Mouse (Mus musculus): Measurements from ENCODE around the gene Dnah8. TPM values are rescaled to one million over a fixed set of nuclear protein-coding genes. Genes with fewer than 3 reads are reported as not detected.
"Not testable (repeated sequence)": the region's sequence is repeated elsewhere in the genome, so short reads cannot be mapped to it uniquely, and the experiment has no call there.

Gene Dnah8
- polyA plus RNA-seq, 1 experiment from 2014 or later = 3.1 TPM

DNA sequence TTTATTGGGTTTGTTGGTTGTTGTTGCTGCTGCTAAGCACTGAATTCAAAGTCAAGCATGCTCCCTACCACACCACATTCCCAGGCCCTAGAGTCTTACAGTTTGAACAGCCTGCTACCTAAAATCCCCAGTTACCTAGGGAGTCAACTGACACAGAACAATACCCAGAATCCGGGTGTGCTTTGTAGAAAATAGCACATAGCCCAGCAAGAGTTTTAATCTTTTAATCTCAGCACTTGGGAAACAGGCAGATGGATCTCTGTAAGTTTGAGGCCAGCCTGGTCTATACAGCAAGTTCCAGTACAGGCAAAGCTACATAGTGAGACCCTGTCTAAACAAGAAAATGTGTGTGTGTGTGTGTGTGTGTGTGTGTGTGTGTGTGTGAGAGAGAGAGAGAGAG is 13.4 kb upstream of the Dnah8 start:
- H3K27me3 ChIP-seq (replicated peaks) = no peaks in the 10 kb centered on the region
- WGBS (ENCODE audit: insufficient replicate concordance) = 56% methylated on average over 1 of the region's 1 CpGs
- peak overlapping the region; percentile 93 for H3K27ac ChIP-seq
- peaks cover 88% of the 10 kb centered on the region for H3K4me1 ChIP-seq
- H3K9me3 ChIP-seq (replicated peaks) = no peaks in the 10 kb centered on the region
- H3K4me2 ChIP-seq = peak overlapping the region; percentile 75
- ATAC-seq = no peak
- peak overlapping the region; percentile 85 for H3K4me3 ChIP-seq
- H3K9ac ChIP-seq = peak overlapping the region; percentile 94
- H3K36me3 ChIP-seq = peaks cover 41% of the 10 kb centered on the region

GRCm38 (mm10) chr17:30611221-30612074 is 12.7 kb upstream of the Dnah8 start:
- Histone ChIP-seq H3K9ac (peak overlapping the region; percentile 94), H3K9me3 (replicated peaks) (no peaks in the 10 kb centered on the region), H3K27ac (peak overlapping the region; percentile 93), H3K27me3 (replicated peaks) (no peaks in the 10 kb centered on the region), H3K36me3 (peaks cover 35% of the 10 kb centered on the region), H3K4me1 (peaks cover 89% of the 10 kb centered on the region), H3K4me3 (peak overlapping the region; percentile 85), H3K4me2 (peak overlapping the region; percentile 75)
- ATAC-seq = no peak
- WGBS (ENCODE audit: insufficient replicate concordance) = 18% methylated on average over 18 of the region's 18 CpGs

DNA sequence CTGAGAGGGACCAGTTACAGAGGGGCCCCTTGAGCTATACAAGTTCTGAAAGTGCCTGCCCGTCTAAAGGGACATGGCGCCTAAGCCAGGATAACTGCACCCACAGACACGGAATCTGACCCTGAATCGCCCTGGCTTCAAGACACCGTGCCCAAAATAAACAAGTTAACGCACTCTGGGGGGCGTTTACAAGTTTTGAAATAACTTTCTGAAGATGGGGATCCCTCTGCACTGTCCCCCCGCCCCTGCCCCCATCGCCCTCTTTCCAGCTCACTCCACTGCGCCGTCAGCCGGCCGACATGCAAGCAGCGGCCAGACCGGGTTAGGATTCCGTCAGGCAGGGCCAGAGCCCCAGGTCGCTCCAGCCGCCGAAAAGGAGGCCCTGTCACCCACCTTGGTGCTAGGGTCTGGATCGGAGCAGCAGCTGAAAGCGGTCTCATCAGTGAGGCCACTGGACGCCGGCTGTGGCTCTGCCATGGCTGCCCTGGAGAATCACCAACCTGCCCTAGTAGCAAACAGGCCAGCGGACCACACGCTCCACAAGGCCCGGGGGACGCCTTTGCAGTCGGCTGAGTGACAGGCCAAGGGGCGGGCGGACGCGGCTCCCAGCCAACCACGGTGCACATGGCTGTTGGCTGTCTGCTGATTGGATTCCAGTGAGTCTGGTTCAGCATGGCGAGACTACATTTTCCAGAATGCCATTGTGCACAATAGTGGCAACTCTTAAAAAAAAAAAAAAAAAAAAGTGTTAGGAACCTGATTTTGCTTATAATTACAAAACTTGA is 11.9 kb upstream of the Dnah8 start:
- WGBS (ENCODE audit: insufficient replicate concordance) = under 1% methylated on average over 34 of the region's 34 CpGs
- Histone ChIP-seq H3K4me3 (peak overlapping the region; percentile 85), H3K4me1 (peaks cover 89% of the 10 kb centered on the region), H3K9ac (peak overlapping the region; percentile 94), H3K4me2 (peak overlapping the region; percentile 75), H3K27ac (peak overlapping the region; percentile 93), H3K36me3 (peaks cover 27% of the 10 kb centered on the region), H3K9me3 (replicated peaks) (no peaks in the 10 kb centered on the region), H3K27me3 (replicated peaks) (no peaks in the 10 kb centered on the region)
- peak; percentile 96 for ATAC-seq

DNA sequence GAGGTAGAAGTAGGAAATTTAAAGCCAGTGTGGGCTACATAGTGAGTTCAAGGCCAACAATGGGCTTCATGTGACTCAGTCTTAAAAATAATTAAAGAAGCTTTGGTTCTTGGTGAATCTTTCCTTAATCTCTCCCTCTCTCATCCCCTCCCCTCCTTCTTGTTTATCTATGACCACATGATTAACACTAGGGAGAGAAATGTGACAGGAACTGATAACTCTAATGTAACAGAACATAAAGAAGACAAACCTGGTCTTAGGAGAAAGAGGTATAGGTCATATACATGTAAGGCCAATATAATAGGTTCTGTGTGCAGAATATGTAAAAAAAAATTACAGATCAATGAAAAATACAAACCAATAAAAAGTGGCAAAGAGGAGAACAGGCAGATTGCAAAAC is 10.8 kb upstream of the Dnah8 start:
- peak; percentile 25; the same call in 1 of the 2 replicates for ATAC-seq
- peak overlapping the region; percentile 87 for H3K27ac ChIP-seq
- peaks cover 81% of the 10 kb centered on the region for H3K4me1 ChIP-seq
- H3K9ac ChIP-seq = peak overlapping the region; percentile 10; the same call in 1 of the 2 replicates
- H3K4me3 ChIP-seq = peak overlapping the region; percentile 85; the same call in 1 of the 2 replicates
- peak overlapping the region; percentile 75 for H3K4me2 ChIP-seq
- H3K9me3 ChIP-seq (replicated peaks) = no peaks in the 10 kb centered on the region
- peaks cover 16% of the 10 kb centered on the region for H3K36me3 ChIP-seq
- no peaks in the 10 kb centered on the region for H3K27me3 ChIP-seq (replicated peaks)

DNA sequence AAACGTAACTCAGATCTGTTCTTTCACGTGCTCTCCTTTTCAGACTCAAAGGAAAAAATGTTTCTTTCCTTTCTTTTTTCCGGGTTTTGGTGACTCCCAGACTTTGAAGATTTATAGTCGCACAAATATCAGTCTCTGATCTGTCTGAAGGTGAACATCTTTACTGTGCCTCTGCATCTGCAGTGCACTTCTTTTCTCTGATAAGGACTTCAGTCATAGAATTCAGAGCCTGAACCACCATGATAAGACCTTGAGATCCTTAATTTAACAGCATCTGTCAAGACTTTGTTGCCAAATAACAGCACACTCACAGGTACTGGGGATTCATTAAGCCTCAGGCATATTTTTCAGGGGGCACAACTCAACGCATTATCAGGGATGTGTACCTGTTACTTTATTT is 8.0 kb upstream of the Dnah8 start:
- Histone ChIP-seq H3K36me3 (no peaks in the 10 kb centered on the region), H3K4me3 (no peak overlapping the region), H3K4me1 (peaks cover 58% of the 10 kb centered on the region), H3K27me3 (replicated peaks) (no peaks in the 10 kb centered on the region), H3K27ac (peak overlapping the region; percentile 76), H3K9ac (no peak overlapping the region), H3K9me3 (replicated peaks) (0 out of 2 replicates have a peak, but pooled peaks cover 3% of the 10 kb centered on the region), H3K4me2 (peak overlapping the region; percentile 23; the same call in 1 of the 2 replicates)
- 46% methylated on average over 5 of the region's 5 CpGs for WGBS (ENCODE audit: insufficient replicate concordance)
- ATAC-seq = peak; percentile 30

DNA sequence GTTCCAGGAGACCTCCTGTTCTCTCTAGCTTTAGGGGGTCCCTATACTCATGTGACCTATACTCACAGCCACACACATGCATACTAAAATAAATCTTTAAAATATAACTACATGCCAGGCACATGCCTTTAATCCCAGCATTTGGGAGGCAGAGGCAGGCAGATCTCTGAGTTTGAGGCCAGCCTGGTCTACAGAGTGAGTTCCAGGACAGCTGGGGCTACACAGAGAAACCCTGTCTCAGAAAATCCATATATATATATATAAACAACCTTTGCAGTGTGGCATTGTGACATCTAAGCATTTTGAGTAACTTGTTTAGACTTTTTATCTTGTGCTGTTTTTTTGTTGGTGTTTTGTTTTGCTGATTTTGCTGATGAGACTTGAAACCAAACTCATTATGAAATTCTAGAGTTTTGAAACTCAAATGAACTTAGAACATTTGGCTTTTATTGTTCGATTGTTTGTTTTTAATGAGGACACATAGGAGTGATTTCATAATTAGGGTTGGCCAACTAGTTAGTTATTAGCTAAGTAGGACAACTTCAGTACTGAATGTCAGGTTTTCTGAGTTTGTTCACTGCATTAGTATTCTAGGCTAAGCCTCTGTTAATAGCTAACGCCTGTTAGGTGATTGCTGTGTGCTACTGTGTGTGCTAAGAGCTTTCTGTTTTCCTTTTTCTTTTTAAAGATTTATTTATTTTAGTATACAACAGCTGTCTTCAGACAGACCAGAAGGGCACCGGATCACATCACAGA is 5.8 kb upstream of the Dnah8 start:
- no peak for ATAC-seq
- Histone ChIP-seq H3K4me2 (no peak overlapping the region), H3K36me3 (no peaks in the 10 kb centered on the region), H3K27ac (no peak overlapping the region), H3K9ac (no peak overlapping the region), H3K9me3 (replicated peaks) (0 out of 2 replicates have a peak, but pooled peaks cover 4% of the 10 kb centered on the region), H3K4me3 (no peak overlapping the region), H3K4me1 (peaks cover 48% of the 10 kb centered on the region), H3K27me3 (replicated peaks) (no peaks in the 10 kb centered on the region)
- 75% methylated on average over 3 of the region's 3 CpGs for WGBS (ENCODE audit: insufficient replicate concordance)

DNA sequence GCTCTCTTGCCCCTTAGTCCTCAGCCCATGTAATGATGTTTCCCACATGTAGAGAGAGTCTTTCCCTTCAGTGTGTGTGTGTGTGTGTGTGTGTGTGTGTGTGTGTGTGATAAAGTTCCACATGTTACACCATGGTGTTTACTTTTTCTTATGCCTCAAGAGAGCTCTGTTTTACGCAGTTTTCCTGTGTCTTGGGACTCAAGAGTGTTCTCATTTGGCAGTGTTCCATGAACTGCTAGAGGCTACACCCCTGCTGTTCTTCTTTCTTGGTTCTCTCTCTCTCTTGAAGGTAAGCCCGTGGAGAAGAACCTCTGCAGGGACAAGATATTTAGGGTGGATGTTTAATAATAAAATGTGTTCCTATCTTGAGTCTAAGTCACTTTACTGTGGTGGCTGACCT is 5.0 kb upstream of the Dnah8 start:
- H3K27me3 ChIP-seq (replicated peaks) = no peaks in the 10 kb centered on the region
- H3K4me1 ChIP-seq = peaks cover 39% of the 10 kb centered on the region
- no peak overlapping the region for H3K9ac ChIP-seq
- H3K4me2 ChIP-seq = no peak overlapping the region
- ATAC-seq = no peak
- H3K36me3 ChIP-seq = no peaks in the 10 kb centered on the region
- H3K27ac ChIP-seq = peak overlapping the region; percentile 51; the same call in 1 of the 2 replicates
- H3K4me3 ChIP-seq = no peak overlapping the region
- H3K9me3 ChIP-seq (replicated peaks) = 0 out of 2 replicates have a peak, but pooled peaks cover 4% of the 10 kb centered on the region
- WGBS (ENCODE audit: insufficient replicate concordance) = 53% methylated on average over 2 of the region's 2 CpGs

DNA sequence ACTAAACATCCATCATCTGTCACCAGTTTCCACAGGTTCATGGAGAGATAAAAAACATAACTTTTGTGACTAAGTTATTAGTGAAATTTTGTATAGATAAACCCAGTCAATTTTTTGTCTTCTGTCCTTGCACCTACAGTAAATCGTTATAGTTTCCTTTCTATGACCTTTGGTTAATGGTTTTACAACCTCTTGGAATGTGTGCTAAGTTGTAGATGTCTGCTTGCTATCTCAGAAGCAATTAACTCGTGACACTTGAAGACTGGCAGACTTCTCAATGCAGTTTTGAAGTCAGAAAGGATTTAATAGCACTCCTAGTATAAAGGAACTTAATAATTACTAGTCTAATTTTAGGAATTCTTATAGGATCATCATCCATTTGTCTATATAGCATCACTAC is 3.6 kb upstream of the Dnah8 start:
- 56% methylated on average over 2 of the region's 2 CpGs for WGBS (ENCODE audit: insufficient replicate concordance)
- no peak overlapping the region for H3K4me3 ChIP-seq
- no peak for ATAC-seq

GRCm38 (mm10) chr17:30621450-30621849 is 2.7 kb upstream of the Dnah8 start:
- no peak overlapping the region for H3K4me3 ChIP-seq
- no peak overlapping the region for H3K4me2 ChIP-seq
- peaks cover 17% of the 10 kb centered on the region for H3K4me1 ChIP-seq
- H3K36me3 ChIP-seq = no peaks in the 10 kb centered on the region
- H3K27ac ChIP-seq = no peak overlapping the region
- ATAC-seq = no peak
- H3K27me3 ChIP-seq (replicated peaks) = no peaks in the 10 kb centered on the region
- H3K9me3 ChIP-seq (replicated peaks) = 0 out of 2 replicates have a peak, but pooled peaks cover 4% of the 10 kb centered on the region
- 57% methylated on average over 4 of the region's 4 CpGs for WGBS (ENCODE audit: insufficient replicate concordance)
- H3K9ac ChIP-seq = no peak overlapping the region

More for the DNA sequence above, 3.6 kb upstream of the Dnah8 start:
- H3K27ac ChIP-seq = no peak overlapping the region
- H3K27me3 ChIP-seq (replicated peaks) = no peaks in the 10 kb centered on the region
- H3K9me3 ChIP-seq (replicated peaks) = 0 out of 2 replicates have a peak, but pooled peaks cover 4% of the 10 kb centered on the region
- H3K36me3 ChIP-seq = no peaks in the 10 kb centered on the region
- peaks cover 26% of the 10 kb centered on the region for H3K4me1 ChIP-seq
- no peak overlapping the region for H3K9ac ChIP-seq
- no peak overlapping the region for H3K4me2 ChIP-seq

DNA sequence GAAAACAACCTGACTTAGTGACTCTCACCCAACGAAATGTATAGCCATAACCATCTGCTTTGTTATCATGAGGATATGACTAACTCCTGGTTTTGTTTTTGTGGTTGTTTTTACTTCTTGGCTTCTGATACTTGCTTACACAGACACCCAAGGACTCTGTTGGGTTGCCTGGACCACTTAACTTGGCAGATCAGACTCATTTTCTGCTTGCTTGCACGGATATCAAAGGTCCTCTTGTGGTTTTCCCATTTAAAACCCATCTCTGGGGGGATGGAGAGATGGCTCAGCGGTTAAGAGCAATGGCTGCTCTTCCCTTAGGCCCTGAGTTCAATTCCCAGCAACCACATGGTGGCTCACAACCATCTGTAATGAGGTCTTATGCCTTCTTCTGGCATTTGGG is 954 bp upstream of the Dnah8 start:
- whole genome bisulfite sequencing (ENCODE audit: insufficient replicate concordance) = 61% methylated on average over 3 of the region's 3 CpGs
- H3K36me3 ChIP-seq = no peaks in the 10 kb centered on the region
- H3K9ac ChIP-seq = no peak overlapping the region
- no peak overlapping the region for H3K4me3 ChIP-seq
- peaks cover 6% of the 10 kb centered on the region for H3K4me1 ChIP-seq
- H3K27ac ChIP-seq = no peak overlapping the region
- no peak overlapping the region for H3K4me2 ChIP-seq
- 0 out of 2 replicates have a peak, but pooled peaks cover 4% of the 10 kb centered on the region for H3K9me3 ChIP-seq (replicated peaks)
- ATAC-seq = no peak
- no peaks in the 10 kb centered on the region for H3K27me3 ChIP-seq (replicated peaks)

- not testable (repeated sequence) for H3K36me3 ChIP-seq; H3K4me1 ChIP-seq; H3K27me3 ChIP-seq (replicated peaks); H3K9me3 ChIP-seq (replicated peaks); H3K9ac ChIP-seq; H3K4me2 ChIP-seq; H3K4me3 ChIP-seq; H3K27ac ChIP-seq
- no CpG with 5 or more reads among the region's 20 CpGs for WGBS (ENCODE audit: insufficient replicate concordance)
- ATAC-seq = peak; percentile 61
These were observed 2.6 kb downstream of the Dnah8 start, which contains the start of gene Glo1 for GRCm38 (mm10) chr17:30626719-30627118. Gene Glo1, minus strand, starts transcription at chr17:30626871.
